Mouse (Mus musculus) macrophage (primary cell): ENCODE measurements around the gene Zfp503. TPM values are rescaled to one million over a fixed set of nuclear protein-coding genes. Genes with fewer than 3 reads are reported as not detected.

Experiments used
- H3K27ac ChIP-seq: fragments of 350-480 bp; formaldehyde crosslinking; 2 replicates; pipeline ENCODE4 v1.9.0; 2021
- H3K36me3 ChIP-seq: fragments of 350-480 bp; formaldehyde crosslinking; 2 replicates; pipeline ENCODE4 v1.9.0; 2021; ENCODE audit errors: inconsistent target
- H3K4me3 ChIP-seq: fragments of 350-480 bp; formaldehyde crosslinking; 2 replicates; pipeline ENCODE4 v1.9.0; 2021; ENCODE audit errors: inconsistent target
- H3K79me2 ChIP-seq: fragments of 350-480 bp; formaldehyde crosslinking; 2 replicates; pipeline ENCODE4 v1.9.0; 2021; ENCODE audit errors: inconsistent target
- WGBS: methylation state at CpG from one replicate; pipeline ENCODE4 v1.1.7; 2026; ENCODE audit warnings: inconsistent platforms; ENCODE audit not compliant: missing documents; 5-methylcytosine and 5-hydroxymethylcytosine counted together
- polyA plus RNA-seq: library from polyadenylated mRNA; stranded (reverse); fragments of 250-400 nt; gene quantifications from 3 replicates; pipeline ENCODE4 v1.2.4, GENCODE M21; 2018; ENCODE audit warnings: inconsistent platforms
- total RNA-seq, 78 experiments: library from RNA; depleted of rRNA; stranded (reverse); fragments of 250-400 nt; gene quantifications; 1 replicate in 9 of 78; 2 replicates in 24 of 78; 3 replicates in 43 of 78; 4 replicates in 2 of 78; pipeline ENCODE4 v1.2.4; 2018; ENCODE audit warnings: inconsistent platforms in 56 of 78

The Zfp503 gene
- 1 to 10 TPM in 3 of 26 experiments, under 1 TPM in 19, not detected in 4; 0.17 to 4.1 (median 0.44) TPM for total RNA-seq (2018; cell fraction: chromatin; rRNA removed)
- 1 to 10 TPM in 7 of 26 experiments, under 1 TPM in 19; 0.23 to 1.5 (median 0.92) TPM for total RNA-seq (2018; cell fraction: cytosol; rRNA removed)
- 1 to 10 TPM in 9 of 26 experiments, under 1 TPM in 15, not detected in 2; 0.19 to 2.2 (median 0.78) TPM for total RNA-seq (2018; cell fraction: nucleus; rRNA removed)
- 0.62 to 1.4 TPM (median 0.96 TPM) in 3 replicates for polyA plus RNA-seq

GRCm38 (mm10) chr14:21989291-21989913 is at the start of gene Zfp503:
Zfp503 (minus strand) TSS chr14:21989601.
- H3K4me3 ChIP-seq, result peak within 1 kb of the TSS; percentile 51; the same call in 1 of the 2 replicates
- no peaks in the 10 kb centered on the region for H3K36me3 ChIP-seq
- WGBS, result 6% methylated on average over 37 of the region's 37 CpGs
- no peaks in the 10 kb centered on the region for H3K79me2 ChIP-seq
- no peak within 1 kb of the TSS for H3K27ac ChIP-seq

- Histone ChIP-seq H3K27ac (no peak overlapping the region), H3K79me2 (peaks cover 51% of the 10 kb centered on the region; the same call in 1 of the 2 replicates), H3K4me3 (no peak overlapping the region), H3K36me3 (no peaks in the 10 kb centered on the region)
- 91% methylated on average over 16 of the region's 16 CpGs for WGBS
Measured at GRCm38 (mm10) chr14:22037498-22038131, 48.2 kb upstream of the Zfp503 start.

- Histone ChIP-seq H3K27ac (no peak overlapping the region), H3K36me3 (0 out of 2 replicates have a peak, but pooled peaks cover 1% of the 10 kb centered on the region), H3K4me3 (no peak overlapping the region), H3K79me2 (peaks cover 48% of the 10 kb centered on the region; the same call in 1 of the 2 replicates)
- 92% methylated on average over 12 of the region's 12 CpGs for WGBS
Measured at GRCm38 (mm10) chr14:22036802-22037497, 47.5 kb upstream of the Zfp503 start.

- Histone ChIP-seq H3K27ac (no peak overlapping the region), H3K79me2 (peaks cover 49% of the 10 kb centered on the region; the same call in 1 of the 2 replicates), H3K4me3 (no peak overlapping the region), H3K36me3 (0 out of 2 replicates have a peak, but pooled peaks cover 4% of the 10 kb centered on the region)
- WGBS, result 96% methylated on average over 6 of the region's 6 CpGs
Measured at GRCm38 (mm10) chr14:22036338-22036737, 46.9 kb upstream of the Zfp503 start.

GRCm38 (mm10) chr14:22035900-22036299 is 46.5 kb upstream of the Zfp503 start:
- H3K4me3 ChIP-seq, result no peak overlapping the region
- H3K36me3 ChIP-seq, result 0 out of 2 replicates have a peak, but pooled peaks cover 4% of the 10 kb centered on the region
- H3K79me2 ChIP-seq, result peaks cover 44% of the 10 kb centered on the region; the same call in 1 of the 2 replicates
- no peak overlapping the region for H3K27ac ChIP-seq
- WGBS, result 100% methylated on average over 3 of the region's 3 CpGs

- peaks cover 40% of the 10 kb centered on the region; the same call in 1 of the 2 replicates for H3K79me2 ChIP-seq
- H3K27ac ChIP-seq, result no peak overlapping the region
- peaks cover 17% of the 10 kb centered on the region; the same call in 1 of the 2 replicates for H3K36me3 ChIP-seq
- WGBS, result 25% methylated on average over 4 of the region's 4 CpGs
- no peak overlapping the region for H3K4me3 ChIP-seq
Measured at GRCm38 (mm10) chr14:22023533-22023932, 34.1 kb upstream of the Zfp503 start.

GRCm38 (mm10) chr14:22020885-22021284 is 31.5 kb upstream of the Zfp503 start:
- no peak overlapping the region for H3K27ac ChIP-seq
- H3K4me3 ChIP-seq, result peak overlapping the region; percentile 69; the same call in 1 of the 2 replicates
- no peaks in the 10 kb centered on the region for H3K36me3 ChIP-seq
- H3K79me2 ChIP-seq, result peaks cover 30% of the 10 kb centered on the region; the same call in 1 of the 2 replicates
- 65% methylated on average over 2 of the region's 2 CpGs for WGBS

GRCm38 (mm10) chr14:22019949-22020845 is 30.8 kb upstream of the Zfp503 start:
- peak overlapping the region; percentile 89 for H3K27ac ChIP-seq
- peaks cover 23% of the 10 kb centered on the region; the same call in 1 of the 2 replicates for H3K79me2 ChIP-seq
- H3K4me3 ChIP-seq, result peak overlapping the region; percentile 69
- WGBS, result 1% methylated on average over 12 of the region's 12 CpGs
- H3K36me3 ChIP-seq, result no peaks in the 10 kb centered on the region

- Histone ChIP-seq H3K27ac (peak within 1 kb of the TSS; percentile 89), H3K79me2 (peaks cover 16% of the 10 kb centered on the region; the same call in 1 of the 2 replicates), H3K4me3 (peak within 1 kb of the TSS; percentile 69), H3K36me3 (no peaks in the 10 kb centered on the region)
- under 1% methylated on average over 33 of the region's 33 CpGs for WGBS
Measured at GRCm38 (mm10) chr14:22019252-22019948, 30.0 kb upstream of the Zfp503 start, which contains the start of gene Lrmda. Lrmda (plus strand) TSS chr14:22019712.

GRCm38 (mm10) chr14:22017011-22017410 is 27.6 kb upstream of the Zfp503 start:
- 92% methylated on average over 5 of the region's 5 CpGs for WGBS
- Histone ChIP-seq H3K4me3 (no peak overlapping the region), H3K79me2 (peaks cover 12% of the 10 kb centered on the region; the same call in 1 of the 2 replicates)

GRCm38 (mm10) chr14:22014781-22015180 is 25.4 kb upstream of the Zfp503 start:
- Histone ChIP-seq H3K36me3 (no peaks in the 10 kb centered on the region), H3K27ac (no peak overlapping the region), H3K79me2 (no peaks in the 10 kb centered on the region), H3K4me3 (no peak overlapping the region)
- 88% methylated on average over 4 of the region's 4 CpGs for WGBS

More at GRCm38 (mm10) chr14:22017011-22017410, 27.6 kb upstream of the Zfp503 start:
- Histone ChIP-seq H3K27ac (no peak overlapping the region), H3K36me3 (no peaks in the 10 kb centered on the region)

- no peaks in the 10 kb centered on the region for H3K79me2 ChIP-seq
- H3K27ac ChIP-seq, result no peak overlapping the region
- H3K4me3 ChIP-seq, result no peak overlapping the region
- no peaks in the 10 kb centered on the region for H3K36me3 ChIP-seq
- 69% methylated on average over 5 of the region's 5 CpGs for WGBS
Measured at GRCm38 (mm10) chr14:22014315-22014714, 24.9 kb upstream of the Zfp503 start.

GRCm38 (mm10) chr14:22007006-22007405 is 17.6 kb upstream of the Zfp503 start:
- no peak overlapping the region for H3K4me3 ChIP-seq
- no peaks in the 10 kb centered on the region for H3K79me2 ChIP-seq
- no peaks in the 10 kb centered on the region for H3K36me3 ChIP-seq
- 87% methylated on average over 6 of the region's 6 CpGs for WGBS
- H3K27ac ChIP-seq, result no peak overlapping the region
